Mouse (Mus musculus): Measurements from ENCODE around the gene Tlr6. TPM values are rescaled to one million over a fixed set of nuclear protein-coding genes. Genes with fewer than 3 reads are reported as not detected.

Tlr6 gene
- polyA plus RNA-seq, 1 experiment = 1.4 TPM

- TF ChIP-seq POLR2A (IDR thresholded peaks at IDR 0.05; ENCODE audit: borderline replicate concordance, extremely low read depth, low read depth, low read length) (no peak), CTCF (IDR thresholded peaks at IDR 0.05; ENCODE audit: insufficient read depth, low read length) (no peak)
- 77% methylated on average over 8 of the region's 8 CpGs for WGBS
- no peak for DNase-seq
- Histone ChIP-seq H3K4me3 (replicated peaks; ENCODE audit: extremely low read depth, low read depth, low read length) (no peak overlapping the region), H3K4me1 (ENCODE audit: control insufficient read depth, insufficient read depth, low read length) (no peaks in the 10 kb centered on the region)
Measured at GRCm38 (mm10) chr5:64977128-64977527, 17.2 kb upstream of the Tlr6 start.

- 83% methylated on average over 5 of the region's 5 CpGs for WGBS
- Histone ChIP-seq H3K4me3 (replicated peaks; ENCODE audit: extremely low read depth, low read depth, low read length) (no peak overlapping the region), H3K4me1 (ENCODE audit: control insufficient read depth, insufficient read depth, low read length) (peaks cover 2% of the 10 kb centered on the region; the same call in 1 of the 2 replicates)
- no peak for DNase-seq
- TF ChIP-seq CTCF (IDR thresholded peaks at IDR 0.05; ENCODE audit: insufficient read depth, low read length) (no peak), POLR2A (IDR thresholded peaks at IDR 0.05; ENCODE audit: borderline replicate concordance, extremely low read depth, low read depth, low read length) (no peak)
Measured at GRCm38 (mm10) chr5:64975121-64975520, 15.2 kb upstream of the Tlr6 start.

GRCm38 (mm10) chr5:64969861-64970771 is 10.2 kb upstream of the Tlr6 start, which contains the start of gene Fam114a1:
Gene Fam114a1, plus strand, starts transcription at chr5:64970071.
- Histone ChIP-seq H3K4me3 (replicated peaks; ENCODE audit: extremely low read depth, low read depth, low read length) (peak within 1 kb of the TSS; percentile 85), H3K4me1 (ENCODE audit: control insufficient read depth, insufficient read depth, low read length) (peaks cover 2% of the 10 kb centered on the region; the same call in 1 of the 2 replicates)
- no peak for TF ChIP-seq CTCF (IDR thresholded peaks at IDR 0.05; ENCODE audit: insufficient read depth, low read length)
- peak; percentile 55; the same call in 1 of the 2 replicates for TF ChIP-seq POLR2A (IDR thresholded peaks at IDR 0.05; ENCODE audit: borderline replicate concordance, extremely low read depth, low read depth, low read length)
- 1% methylated on average over 65 of the region's 68 CpGs for WGBS
- peak; percentile 79 for DNase-seq

GRCm38 (mm10) chr5:64968961-64969860 is 9.3 kb upstream of the Tlr6 start:
- no peak for TF ChIP-seq POLR2A (IDR thresholded peaks at IDR 0.05; ENCODE audit: borderline replicate concordance, extremely low read depth, low read depth, low read length)
- no peak for TF ChIP-seq CTCF (IDR thresholded peaks at IDR 0.05; ENCODE audit: insufficient read depth, low read length)
- DNase-seq = peak; percentile 22
- H3K4me1 ChIP-seq (ENCODE audit: control insufficient read depth, insufficient read depth, low read length) = peaks cover 2% of the 10 kb centered on the region; the same call in 1 of the 2 replicates
- peak overlapping the region; percentile 85 for H3K4me3 ChIP-seq (replicated peaks; ENCODE audit: extremely low read depth, low read depth, low read length)
- WGBS = 8% methylated on average over 14 of the region's 14 CpGs

- H3K4me1 ChIP-seq (ENCODE audit: control insufficient read depth, insufficient read depth, low read length) = no peaks in the 10 kb centered on the region
- no peak overlapping the region for H3K4me3 ChIP-seq (replicated peaks; ENCODE audit: extremely low read depth, low read depth, low read length)
- WGBS = 78% methylated on average over 3 of the region's 3 CpGs
- no peak for DNase-seq
- TF ChIP-seq CTCF (IDR thresholded peaks at IDR 0.05; ENCODE audit: insufficient read depth, low read length) (no peak), POLR2A (IDR thresholded peaks at IDR 0.05; ENCODE audit: borderline replicate concordance, extremely low read depth, low read depth, low read length) (no peak)
Measured at GRCm38 (mm10) chr5:64963735-64964134, 3.8 kb upstream of the Tlr6 start.

GRCm38 (mm10) chr5:64963271-64963670 is 3.4 kb upstream of the Tlr6 start:
- no peak overlapping the region for H3K4me3 ChIP-seq (replicated peaks; ENCODE audit: extremely low read depth, low read depth, low read length)
- WGBS = 76% methylated on average over 5 of the region's 5 CpGs
- no peaks in the 10 kb centered on the region for H3K4me1 ChIP-seq (ENCODE audit: control insufficient read depth, insufficient read depth, low read length)
- no peak for DNase-seq
- TF ChIP-seq CTCF (IDR thresholded peaks at IDR 0.05; ENCODE audit: insufficient read depth, low read length) (no peak), POLR2A (IDR thresholded peaks at IDR 0.05; ENCODE audit: borderline replicate concordance, extremely low read depth, low read depth, low read length) (no peak)

GRCm38 (mm10) chr5:64960857-64961391 is 1.0 kb upstream of the Tlr6 start:
- no peak for DNase-seq
- WGBS = 84% methylated on average over 13 of the region's 13 CpGs
- Histone ChIP-seq H3K4me3 (replicated peaks; ENCODE audit: extremely low read depth, low read depth, low read length) (no peak overlapping the region), H3K4me1 (ENCODE audit: control insufficient read depth, insufficient read depth, low read length) (no peaks in the 10 kb centered on the region)
- no peak for TF ChIP-seq POLR2A (IDR thresholded peaks at IDR 0.05; ENCODE audit: borderline replicate concordance, extremely low read depth, low read depth, low read length)
- TF ChIP-seq CTCF (IDR thresholded peaks at IDR 0.05; ENCODE audit: insufficient read depth, low read length) = no peak

GRCm38 (mm10) chr5:64958991-64959842 is 680 bp downstream of the Tlr6 start:
- H3K4me1 ChIP-seq (ENCODE audit: control insufficient read depth, insufficient read depth, low read length) = no peaks in the 10 kb centered on the region
- H3K4me3 ChIP-seq (replicated peaks; ENCODE audit: extremely low read depth, low read depth, low read length) = peak overlapping the region; percentile 48
- TF ChIP-seq CTCF (IDR thresholded peaks at IDR 0.05; ENCODE audit: insufficient read depth, low read length) (no peak), POLR2A (IDR thresholded peaks at IDR 0.05; ENCODE audit: borderline replicate concordance, extremely low read depth, low read depth, low read length) (no peak)
- WGBS = 53% methylated on average over 22 of the region's 22 CpGs
- no peak for DNase-seq
